Mouse (Mus musculus) megakaryocyte progenitor cell, adult 5-6 weeks (primary cell): Measurements from ENCODE around the gene Adgrg6. TPM values are rescaled to one million over a fixed set of nuclear protein-coding genes. Genes with fewer than 3 reads are reported as not detected.

Experiments
- ATAC-seq: replicated peaks from 2 replicates; pipeline ENCODE4 v1.8.0; 2016; ENCODE audit warnings: mild to moderate bottlenecking, moderate TSS enrichment, inconsistent platforms; ENCODE audit not compliant: poor library complexity
- total RNA-seq, 2 experiments: library from RNA; stranded (forward) in 1 of 2; stranded (reverse) in 1 of 2; fragments of 157-497, 149-512 nt in 1 of 2; fragments of 200-1000 nt in 1 of 2; gene quantifications; 2 replicates each; pipeline versions ENCODE4 v1.2.3 to v1.2.4; 2015 to 2017

Gene Adgrg6
- total RNA-seq (2015) (0.32 and 0.59 TPM in 2 replicates), total RNA-seq (2017) (0.30 and 0.75 TPM in 2 replicates)

DNA sequence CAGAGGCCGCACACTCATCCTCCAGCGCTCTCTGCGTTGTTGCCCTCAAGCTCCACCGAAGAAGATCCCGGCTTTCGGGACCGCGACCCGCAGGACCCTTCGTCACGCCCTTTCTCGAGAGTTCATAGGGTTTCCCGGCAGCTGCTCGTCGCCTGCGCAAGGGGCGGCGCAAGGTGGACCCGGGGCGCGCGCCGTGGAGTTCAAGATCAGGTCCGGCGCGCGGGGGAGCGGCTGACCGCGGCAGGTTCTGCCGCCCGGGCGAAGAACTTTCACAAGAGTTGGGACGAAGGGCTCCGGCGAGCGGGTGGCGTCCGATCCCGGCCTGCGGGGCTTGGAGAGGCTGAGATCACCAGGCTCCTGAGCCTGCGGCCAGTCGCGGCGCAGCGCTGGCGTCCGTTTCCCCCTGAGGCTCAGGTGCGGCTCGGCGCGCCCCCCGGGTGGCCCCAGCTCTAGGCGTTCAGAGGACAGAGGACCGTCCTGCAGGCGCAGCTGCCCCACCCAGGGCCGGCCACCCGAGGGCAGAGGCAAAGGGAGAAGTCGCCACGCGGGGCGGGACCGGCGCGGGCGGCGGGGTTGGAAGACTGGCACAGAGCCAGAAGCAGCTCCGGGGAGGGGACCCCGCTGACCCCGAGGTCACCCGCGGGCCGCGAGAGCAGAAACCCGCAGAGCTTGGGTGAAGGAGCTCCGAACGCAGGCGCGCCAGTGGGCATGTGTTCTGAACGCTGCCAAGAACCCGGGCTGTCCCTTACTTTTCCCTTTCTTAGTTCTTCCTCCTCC lies at the start of gene Adgrg6:
Gene Adgrg6, minus strand, starts transcription at position 719 of the 777 bp plus-strand sequence.
- peak; percentile 42 for ATAC-seq

GRCm38 (mm10) chr10:14592215-14592614 lies 46.8 kb upstream of the Adgrg6 start:
- no peak for ATAC-seq

DNA sequence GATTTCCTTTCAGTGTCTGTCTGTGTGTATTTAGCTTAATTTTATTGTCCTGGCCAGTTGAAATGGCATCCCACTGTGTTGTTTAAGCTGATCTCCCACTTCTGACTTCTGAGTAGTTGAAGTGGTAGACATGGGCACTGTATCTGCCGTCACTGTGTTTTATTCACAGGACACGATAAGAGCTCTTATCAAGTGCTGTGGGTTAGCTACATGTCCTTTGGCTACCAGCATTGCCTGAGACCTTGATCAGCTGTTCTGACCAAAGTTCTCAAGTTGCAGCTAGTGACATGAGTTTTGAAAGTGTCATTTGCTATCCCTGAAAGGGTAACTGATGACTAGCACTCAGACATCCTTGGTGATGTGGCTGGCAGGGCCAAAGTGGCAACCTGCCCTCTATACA lies 45.4 kb upstream of the Adgrg6 start:
- 0 out of 2 replicates have a peak, but pooled peaks have one; percentile 23 for ATAC-seq

- ATAC-seq, result peak; percentile 82
Measured at GRCm38 (mm10) chr10:14589667-14590066, 44.2 kb upstream of the Adgrg6 start.

DNA sequence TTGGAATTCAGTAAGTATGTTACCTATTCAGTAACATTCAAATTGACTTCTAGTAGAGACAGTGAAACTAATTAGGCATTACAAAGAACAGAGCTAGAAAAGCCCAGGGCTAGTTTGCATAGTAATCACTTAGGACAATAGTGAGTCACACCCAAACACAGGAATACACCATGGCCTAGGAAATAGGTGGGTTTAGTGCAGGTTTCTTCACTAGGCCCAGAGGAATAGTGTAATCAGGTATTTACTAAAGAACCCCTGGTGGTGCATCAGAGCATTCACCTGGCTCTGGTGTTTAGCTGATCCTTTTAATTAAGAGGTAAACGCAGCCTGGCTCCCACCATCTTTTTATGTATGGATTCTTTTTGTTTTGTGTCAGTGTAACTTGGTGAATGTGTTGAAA lies 38.0 kb upstream of the Adgrg6 start:
- no peak for ATAC-seq

DNA sequence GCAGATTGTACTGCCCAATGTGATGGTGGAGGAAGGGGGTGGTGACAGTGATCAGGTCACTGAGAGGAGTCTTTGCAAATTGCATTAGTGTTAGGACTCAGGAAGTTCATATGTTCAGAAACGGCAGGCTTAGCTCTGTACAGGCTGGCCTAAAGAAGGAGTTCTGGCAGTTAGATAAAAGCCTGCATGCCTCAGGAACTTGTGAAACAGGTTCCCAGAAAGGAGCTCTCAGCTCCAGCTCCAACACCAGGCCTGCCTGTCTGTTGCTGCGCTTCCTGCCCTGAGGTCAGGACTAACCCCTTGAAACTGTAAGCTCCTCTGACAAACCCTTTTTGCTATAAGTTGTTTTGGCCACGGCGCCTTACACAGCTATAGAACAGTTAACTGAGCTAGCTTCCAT lies 28.8 kb upstream of the Adgrg6 start:
- no peak for ATAC-seq

GRCm38 (mm10) chr10:14571143-14571542 lies 25.7 kb upstream of the Adgrg6 start:
- no peak for ATAC-seq

- no peak for ATAC-seq
Measured at GRCm38 (mm10) chr10:14570616-14571015, 25.2 kb upstream of the Adgrg6 start.

DNA sequence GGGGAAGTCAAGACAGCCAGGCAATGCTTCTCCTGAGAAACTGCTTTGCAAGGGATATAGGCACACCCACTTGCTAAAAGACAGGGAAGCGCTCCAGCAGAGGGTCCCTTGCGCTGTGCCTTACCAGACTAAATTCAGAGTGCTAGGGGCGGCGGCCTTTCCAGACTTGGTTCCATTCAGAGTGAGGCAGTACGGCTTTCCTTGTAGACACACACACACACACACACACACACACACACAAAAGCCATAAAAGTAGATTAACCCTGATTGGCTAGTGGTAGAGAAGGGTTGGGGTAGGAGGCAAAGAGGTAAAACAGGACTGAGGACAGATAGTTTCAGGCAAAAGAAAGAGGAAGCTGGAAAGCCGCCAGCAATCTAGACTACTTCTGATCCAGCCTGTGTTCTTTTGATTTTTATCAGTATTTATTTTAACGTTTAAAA lies 672 bp upstream of the Adgrg6 start:
- peak; percentile 64 for ATAC-seq

DNA sequence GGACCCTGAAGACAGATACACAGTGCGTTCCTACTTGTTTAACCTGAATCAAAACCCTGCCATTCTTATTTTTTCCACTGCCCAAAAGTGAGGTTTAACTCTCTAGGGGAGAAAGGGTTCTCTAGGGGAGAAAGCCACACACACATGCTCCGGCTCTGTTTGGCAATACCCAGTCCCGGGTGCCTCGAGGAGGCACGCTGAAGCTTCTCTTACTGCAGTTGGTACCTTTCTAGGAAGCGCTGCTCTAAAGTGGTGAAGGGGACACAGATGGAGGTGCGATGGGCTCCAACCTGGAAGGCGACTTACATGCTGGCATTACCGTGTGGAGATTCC lies 885 bp downstream of the Adgrg6 start:
- ATAC-seq, result peak; percentile 38

DNA sequence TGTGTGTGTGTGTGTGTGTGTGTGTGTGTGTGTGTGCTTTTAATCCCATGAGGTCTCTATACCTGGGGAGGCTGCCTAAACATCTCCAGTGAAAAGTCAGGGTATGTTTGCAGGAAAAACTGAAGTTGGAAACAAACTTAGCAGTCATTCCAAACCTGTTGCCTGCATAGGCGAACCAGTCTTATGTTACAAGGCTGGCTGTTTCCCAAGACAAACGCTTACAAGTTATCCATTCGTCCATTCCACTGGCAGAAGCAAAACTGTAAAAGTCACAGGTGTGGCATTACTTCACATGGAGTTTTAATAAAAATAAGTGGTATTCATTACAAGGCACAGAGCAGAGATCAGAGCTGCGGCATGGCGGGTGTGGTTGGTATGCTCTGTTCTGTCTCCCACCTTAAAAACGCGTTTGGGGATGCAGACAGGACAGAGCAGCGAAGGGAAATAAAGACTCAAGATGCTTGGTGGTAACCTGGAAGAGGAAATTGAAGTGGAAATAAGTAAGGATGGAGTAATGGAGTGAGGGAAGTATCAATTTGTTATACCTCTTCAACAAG lies 1.9 kb downstream of the Adgrg6 start:
- no peak for ATAC-seq

GRCm38 (mm10) chr10:14537102-14537501 lies 8.4 kb downstream of the Adgrg6 start:
- ATAC-seq, result peak; percentile 97

DNA sequence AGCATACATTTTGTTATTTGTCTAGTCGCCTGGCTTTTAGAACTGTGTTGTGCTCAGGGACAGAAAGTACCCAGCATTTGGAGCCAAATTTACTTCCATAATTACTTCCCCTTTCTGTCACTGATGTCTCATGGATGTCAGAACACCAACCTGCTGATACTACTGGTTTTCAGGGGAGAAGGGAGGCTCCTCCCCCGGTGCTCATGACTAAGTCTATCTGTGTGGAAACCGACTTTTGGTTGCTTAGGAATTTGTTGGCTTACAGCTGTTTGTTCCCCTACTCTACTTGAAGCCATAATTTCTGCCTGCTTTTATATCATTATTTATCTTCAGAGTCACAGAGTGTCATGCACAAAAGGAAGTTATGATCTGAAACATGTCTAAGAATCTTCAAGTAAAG lies 14.4 kb downstream of the Adgrg6 start:
- ATAC-seq, result peak; percentile 99

GRCm38 (mm10) chr10:14530670-14531069 lies 14.8 kb downstream of the Adgrg6 start:
- ATAC-seq, result peak; percentile 37; the same call in 1 of the 2 replicates

DNA sequence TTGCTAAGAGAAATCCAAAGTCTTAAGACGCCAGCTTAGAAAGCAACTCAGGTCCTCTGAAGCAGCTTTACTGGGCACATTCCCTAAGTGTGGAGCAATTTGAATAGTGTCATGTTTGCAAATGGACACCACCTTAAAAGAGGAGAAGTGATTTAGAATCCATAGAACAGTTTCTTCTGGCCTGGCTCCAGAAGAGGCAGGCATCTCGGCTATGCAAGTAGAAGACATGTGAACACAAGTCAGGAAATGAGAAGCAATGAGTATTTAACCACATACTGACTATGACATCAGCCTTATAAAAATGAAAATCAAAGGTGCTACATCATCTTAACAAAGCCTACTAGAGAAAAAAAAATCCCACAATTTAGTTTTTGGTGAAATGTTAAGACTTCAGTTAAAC lies 17.7 kb downstream of the Adgrg6 start:
- ATAC-seq, result no peak

DNA sequence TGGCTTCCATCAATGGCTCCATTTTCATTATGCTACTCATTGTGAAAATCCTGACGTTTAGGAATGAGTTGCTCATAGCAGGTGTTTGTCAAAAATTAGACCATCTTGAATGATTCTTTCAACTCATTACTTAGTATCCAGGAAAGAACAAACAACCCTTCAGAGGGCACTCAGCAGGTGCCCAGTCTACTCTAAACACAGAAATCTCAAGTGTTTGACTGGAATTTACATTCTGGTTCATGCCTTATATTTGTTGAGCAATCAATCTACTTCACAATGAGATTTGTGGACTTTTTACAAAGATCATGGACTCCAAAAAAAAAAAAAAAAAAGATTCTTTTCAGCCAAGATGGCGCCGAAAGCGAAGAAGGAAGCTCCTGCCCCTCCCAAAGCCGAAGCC lies 22.7 kb downstream of the Adgrg6 start:
- ATAC-seq, result no peak

- ATAC-seq, result no peak
Measured at GRCm38 (mm10) chr10:14520912-14521675, 24.4 kb downstream of the Adgrg6 start.

- ATAC-seq, result no peak
Measured at GRCm38 (mm10) chr10:14517909-14518308, 27.6 kb downstream of the Adgrg6 start.

- ATAC-seq, result no peak
Measured at GRCm38 (mm10) chr10:14511904-14512663, 33.4 kb downstream of the Adgrg6 start.

DNA sequence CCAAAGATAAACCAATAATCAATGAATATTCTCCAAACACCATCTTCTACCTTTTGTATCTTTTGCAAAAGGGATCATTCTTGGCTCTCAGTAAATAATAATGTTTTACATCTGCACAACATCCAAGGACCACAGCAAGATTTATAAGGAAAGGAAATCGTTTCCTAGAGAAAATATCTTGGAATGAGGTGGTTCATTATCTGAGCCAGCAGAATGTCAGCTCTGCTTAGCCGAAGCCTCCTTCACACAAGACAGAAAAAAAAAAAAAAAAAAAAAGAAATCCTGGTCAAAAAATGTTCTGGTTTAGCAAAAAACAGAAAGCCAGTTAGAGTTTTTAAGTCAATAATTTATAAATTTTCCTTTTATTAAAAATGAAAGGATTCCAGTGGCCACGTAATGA lies 34.3 kb downstream of the Adgrg6 start:
- ATAC-seq, result no peak

GRCm38 (mm10) chr10:14495658-14496057 lies 49.8 kb downstream of the Adgrg6 start:
- no peak for ATAC-seq
